Mouse (Mus musculus): ENCODE measurements around the gene Trim45. TPM values are rescaled to one million over a fixed set of nuclear protein-coding genes. Genes with fewer than 3 reads are reported as not detected.

Trim45 gene
- polyA plus RNA-seq, 1 experiment from 2014 or later, result 5.0 TPM

GRCm38 (mm10) chr3:100940496-100941037 is 18.6 kb downstream of the Trim45 start:
- WGBS, result 95% methylated on average over 4 of the region's 4 CpGs
- H3K36me3 ChIP-seq (ENCODE audit: control insufficient read depth, insufficient read depth, low read length), result no peaks in the 10 kb centered on the region; the same call in 1 of the 2 replicates

GRCm38 (mm10) chr3:100947286-100947685 is 25.3 kb downstream of the Trim45 start:
- ATAC-seq (replicated peaks; ENCODE audit: low FRiP score) (no peak), DNase-seq (ENCODE audit: low spot score) (no peak)
- Histone ChIP-seq H3K36me3 (ENCODE audit: control insufficient read depth, insufficient read depth, low read length) (peaks cover 3% of the 10 kb centered on the region; the same call in 1 of the 2 replicates), H3K4me1 (replicated peaks; ENCODE audit: control insufficient read depth, insufficient read depth, low read length) (no peaks in the 10 kb centered on the region), H3K9ac (ENCODE audit: low read length) (no peak overlapping the region), H3K27me3 (ENCODE audit: control insufficient read depth, insufficient read depth, low read length) (no peaks in the 10 kb centered on the region), H3K4me2 (ENCODE audit: low read depth, low read length, severe bottlenecking) (no peak overlapping the region), H3K27ac (ENCODE audit: low read depth, low read length) (no peak overlapping the region), H3K9me3 (ENCODE audit: control insufficient read depth, low read length) (no peaks in the 10 kb centered on the region), H3K4me3 (ENCODE audit: low read depth, low read length) (no peak overlapping the region)
- WGBS, result 95% methylated on average over 8 of the region's 8 CpGs

More at GRCm38 (mm10) chr3:100940496-100941037, 18.6 kb downstream of the Trim45 start:
- Histone ChIP-seq H3K9me3 (ENCODE audit: control insufficient read depth, low read length) (no peaks in the 10 kb centered on the region), H3K4me2 (ENCODE audit: low read depth, low read length, severe bottlenecking) (no peak overlapping the region), H3K9ac (ENCODE audit: low read length) (no peak overlapping the region), H3K4me3 (ENCODE audit: low read depth, low read length) (no peak overlapping the region), H3K27ac (ENCODE audit: low read depth, low read length) (no peak overlapping the region), H3K4me1 (replicated peaks; ENCODE audit: control insufficient read depth, insufficient read depth, low read length) (no peaks in the 10 kb centered on the region), H3K27me3 (ENCODE audit: control insufficient read depth, insufficient read depth, low read length) (no peaks in the 10 kb centered on the region)
- DNase-seq (ENCODE audit: low spot score), result no peak
- no peak for ATAC-seq (replicated peaks; ENCODE audit: low FRiP score)

- DNase-seq (ENCODE audit: low spot score) (no peak), ATAC-seq (replicated peaks; ENCODE audit: low FRiP score) (no peak)
- Histone ChIP-seq H3K4me3 (ENCODE audit: low read depth, low read length) (no peak overlapping the region), H3K9me3 (ENCODE audit: control insufficient read depth, low read length) (no peaks in the 10 kb centered on the region), H3K36me3 (ENCODE audit: control insufficient read depth, insufficient read depth, low read length) (peaks cover 3% of the 10 kb centered on the region; the same call in 1 of the 2 replicates), H3K27ac (ENCODE audit: low read depth, low read length) (no peak overlapping the region), H3K4me2 (ENCODE audit: low read depth, low read length, severe bottlenecking) (no peak overlapping the region), H3K9ac (ENCODE audit: low read length) (no peak overlapping the region), H3K4me1 (replicated peaks; ENCODE audit: control insufficient read depth, insufficient read depth, low read length) (no peaks in the 10 kb centered on the region), H3K27me3 (ENCODE audit: control insufficient read depth, insufficient read depth, low read length) (no peaks in the 10 kb centered on the region)
- WGBS, result 89% methylated on average over 4 of the region's 4 CpGs
Measured at GRCm38 (mm10) chr3:100951531-100951930, 29.5 kb downstream of the Trim45 start.

GRCm38 (mm10) chr3:100954616-100955015 is 32.6 kb downstream of the Trim45 start:
- ATAC-seq (replicated peaks; ENCODE audit: low FRiP score), result no peak
- H3K9ac ChIP-seq (ENCODE audit: low read length), result no peak overlapping the region
- H3K36me3 ChIP-seq (ENCODE audit: control insufficient read depth, insufficient read depth, low read length), result peaks cover 3% of the 10 kb centered on the region; the same call in 1 of the 2 replicates
- H3K4me2 ChIP-seq (ENCODE audit: low read depth, low read length, severe bottlenecking), result no peak overlapping the region
- H3K4me3 ChIP-seq (ENCODE audit: low read depth, low read length), result no peak overlapping the region
- no peak overlapping the region for H3K27ac ChIP-seq (ENCODE audit: low read depth, low read length)
- no peak for DNase-seq (ENCODE audit: low spot score)
- H3K27me3 ChIP-seq (ENCODE audit: control insufficient read depth, insufficient read depth, low read length), result no peaks in the 10 kb centered on the region
- H3K9me3 ChIP-seq (ENCODE audit: control insufficient read depth, low read length), result no peaks in the 10 kb centered on the region
- no peaks in the 10 kb centered on the region for H3K4me1 ChIP-seq (replicated peaks; ENCODE audit: control insufficient read depth, insufficient read depth, low read length)

- H3K27me3 ChIP-seq (ENCODE audit: control insufficient read depth, insufficient read depth, low read length), result no peaks in the 10 kb centered on the region
- no peaks in the 10 kb centered on the region for H3K4me1 ChIP-seq (replicated peaks; ENCODE audit: control insufficient read depth, insufficient read depth, low read length)
- peaks cover 5% of the 10 kb centered on the region; the same call in 1 of the 2 replicates for H3K36me3 ChIP-seq (ENCODE audit: control insufficient read depth, insufficient read depth, low read length)
- H3K9me3 ChIP-seq (ENCODE audit: control insufficient read depth, low read length), result no peaks in the 10 kb centered on the region
- no peak for DNase-seq (ENCODE audit: low spot score)
- 90% methylated on average over 5 of the region's 5 CpGs for WGBS
- H3K9ac ChIP-seq (ENCODE audit: low read length), result no peak overlapping the region
- no peak overlapping the region for H3K4me3 ChIP-seq (ENCODE audit: low read depth, low read length)
- no peak for ATAC-seq (replicated peaks; ENCODE audit: low FRiP score)
- H3K4me2 ChIP-seq (ENCODE audit: low read depth, low read length, severe bottlenecking), result no peak overlapping the region
- H3K27ac ChIP-seq (ENCODE audit: low read depth, low read length), result no peak overlapping the region
Measured at GRCm38 (mm10) chr3:100961007-100961406, 39.0 kb downstream of the Trim45 start.

- Histone ChIP-seq H3K9ac (ENCODE audit: low read length) (no peak overlapping the region), H3K4me3 (ENCODE audit: low read depth, low read length) (no peak overlapping the region), H3K9me3 (ENCODE audit: control insufficient read depth, low read length) (no peaks in the 10 kb centered on the region), H3K27ac (ENCODE audit: low read depth, low read length) (no peak overlapping the region), H3K4me2 (ENCODE audit: low read depth, low read length, severe bottlenecking) (no peak overlapping the region), H3K4me1 (replicated peaks; ENCODE audit: control insufficient read depth, insufficient read depth, low read length) (no peaks in the 10 kb centered on the region), H3K27me3 (ENCODE audit: control insufficient read depth, insufficient read depth, low read length) (no peaks in the 10 kb centered on the region), H3K36me3 (ENCODE audit: control insufficient read depth, insufficient read depth, low read length) (peaks cover 5% of the 10 kb centered on the region; the same call in 1 of the 2 replicates)
- no peak for DNase-seq (ENCODE audit: low spot score)
- no peak for ATAC-seq (replicated peaks; ENCODE audit: low FRiP score)
- WGBS, result 95% methylated on average over 7 of the region's 7 CpGs
Measured at GRCm38 (mm10) chr3:100961501-100961900, 39.5 kb downstream of the Trim45 start.

GRCm38 (mm10) chr3:100963849-100964542 is 42.0 kb downstream of the Trim45 start:
- Histone ChIP-seq H3K4me2 (ENCODE audit: low read depth, low read length, severe bottlenecking) (no peak overlapping the region), H3K36me3 (ENCODE audit: control insufficient read depth, insufficient read depth, low read length) (peaks cover 5% of the 10 kb centered on the region; the same call in 1 of the 2 replicates), H3K9ac (ENCODE audit: low read length) (no peak overlapping the region), H3K27ac (ENCODE audit: low read depth, low read length) (no peak overlapping the region), H3K9me3 (ENCODE audit: control insufficient read depth, low read length) (no peaks in the 10 kb centered on the region), H3K4me1 (replicated peaks; ENCODE audit: control insufficient read depth, insufficient read depth, low read length) (0 out of 2 replicates have a peak, but pooled peaks cover 3% of the 10 kb centered on the region), H3K27me3 (ENCODE audit: control insufficient read depth, insufficient read depth, low read length) (no peaks in the 10 kb centered on the region), H3K4me3 (ENCODE audit: low read depth, low read length) (no peak overlapping the region)
- WGBS, result 84% methylated on average over 14 of the region's 14 CpGs
- ATAC-seq (replicated peaks; ENCODE audit: low FRiP score) (no peak), DNase-seq (ENCODE audit: low spot score) (peak; percentile 61)

- Histone ChIP-seq H3K27me3 (ENCODE audit: control insufficient read depth, insufficient read depth, low read length) (no peaks in the 10 kb centered on the region), H3K36me3 (ENCODE audit: control insufficient read depth, insufficient read depth, low read length) (no peaks in the 10 kb centered on the region), H3K9ac (ENCODE audit: low read length) (peak within 1 kb of the TSS; percentile 78), H3K9me3 (ENCODE audit: control insufficient read depth, low read length) (no peaks in the 10 kb centered on the region), H3K4me2 (ENCODE audit: low read depth, low read length, severe bottlenecking) (peak within 1 kb of the TSS; percentile 72), H3K4me1 (replicated peaks; ENCODE audit: control insufficient read depth, insufficient read depth, low read length) (0 out of 2 replicates have a peak, but pooled peaks cover 3% of the 10 kb centered on the region), H3K4me3 (ENCODE audit: low read depth, low read length) (peak within 1 kb of the TSS; percentile 72), H3K27ac (ENCODE audit: low read depth, low read length) (no peak within 1 kb of the TSS)
- WGBS, result under 1% methylated on average over 40 of the region's 40 CpGs
- DNase-seq (ENCODE audit: low spot score) (peak; percentile 95), ATAC-seq (replicated peaks; ENCODE audit: low FRiP score) (peak; percentile 99)
Measured at GRCm38 (mm10) chr3:100969176-100969917, 47.3 kb downstream of the Trim45 start, which contains the start of gene Ttf2. TSS of gene Ttf2 (minus strand) at chr3:100969663.
